Mouse (Mus musculus) mesoderm, embryonic 11.5 days (tissue): ENCODE results near the gene Kcnj9.

Experiments
- DNase-seq: peaks from one replicate; pipeline ENCODE4 v3.0.0-alpha.2; 2012; ENCODE audit warnings: low read depth, low spot score

The Kcnj9 gene

GRCm38 (mm10) chr1:172333512-172333911, 4.4 kb upstream of the Kcnj9 start:
- DNase-seq = no peak

- no peak for DNase-seq
Observed at GRCm38 (mm10) chr1:172332925-172333324, 3.8 kb upstream of the Kcnj9 start.

DNA sequence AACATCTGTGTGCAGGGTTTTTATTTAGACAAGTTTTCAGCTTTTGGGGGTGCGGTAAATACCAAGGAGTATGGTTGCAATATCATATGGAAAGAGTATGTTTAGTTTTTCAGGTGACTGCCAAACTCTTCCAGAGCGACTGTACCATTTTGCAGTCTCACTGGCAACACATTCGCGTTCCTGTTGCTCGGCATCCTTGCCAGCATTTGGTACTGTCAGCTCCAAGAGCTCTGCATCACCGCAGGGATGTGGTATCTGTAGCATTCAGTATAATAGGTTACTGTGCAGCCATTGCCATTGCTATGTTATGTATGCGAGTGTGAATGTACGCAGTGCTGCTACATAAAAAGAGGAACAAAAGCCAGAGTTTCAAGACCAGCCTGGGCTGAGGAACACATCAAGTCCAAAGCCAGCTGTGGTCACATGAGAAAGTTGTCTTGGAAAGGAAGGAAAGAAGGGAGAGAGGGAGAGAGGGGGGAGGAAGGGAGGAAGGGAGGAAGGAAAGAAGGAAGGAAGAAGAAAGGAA, 2.4 kb upstream of the Kcnj9 start:
- DNase-seq = no peak

- DNase-seq = no peak
Observed at GRCm38 (mm10) chr1:172329616-172330015, 498 bp upstream of the Kcnj9 start.

GRCm38 (mm10) chr1:172328461-172328860, 657 bp downstream of the Kcnj9 start:
- DNase-seq = no peak

- no peak for DNase-seq
Observed at GRCm38 (mm10) chr1:172328041-172328440, 1.1 kb downstream of the Kcnj9 start.

- DNase-seq = no peak
Observed at GRCm38 (mm10) chr1:172327206-172328001, 1.7 kb downstream of the Kcnj9 start.

DNA sequence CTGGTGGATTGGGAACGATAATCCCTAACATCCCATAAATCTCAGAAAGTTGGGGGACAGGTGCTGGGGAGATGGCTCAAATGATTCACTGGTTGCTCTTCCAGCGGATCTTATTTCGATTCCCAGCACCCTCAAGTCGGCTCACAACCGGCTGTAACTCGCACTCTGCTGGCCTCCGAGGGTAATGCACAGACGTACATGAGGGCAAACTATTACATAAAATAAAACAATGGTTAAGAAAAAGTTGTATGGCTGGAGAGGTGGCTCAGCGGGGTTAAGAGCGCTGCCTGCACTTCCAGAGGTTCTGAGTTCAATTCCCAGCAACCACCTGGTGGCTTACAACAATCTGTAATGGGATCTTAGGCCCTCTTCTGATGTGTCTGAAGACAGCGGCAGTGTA, 2.4 kb downstream of the Kcnj9 start:
- DNase-seq = no peak

DNA sequence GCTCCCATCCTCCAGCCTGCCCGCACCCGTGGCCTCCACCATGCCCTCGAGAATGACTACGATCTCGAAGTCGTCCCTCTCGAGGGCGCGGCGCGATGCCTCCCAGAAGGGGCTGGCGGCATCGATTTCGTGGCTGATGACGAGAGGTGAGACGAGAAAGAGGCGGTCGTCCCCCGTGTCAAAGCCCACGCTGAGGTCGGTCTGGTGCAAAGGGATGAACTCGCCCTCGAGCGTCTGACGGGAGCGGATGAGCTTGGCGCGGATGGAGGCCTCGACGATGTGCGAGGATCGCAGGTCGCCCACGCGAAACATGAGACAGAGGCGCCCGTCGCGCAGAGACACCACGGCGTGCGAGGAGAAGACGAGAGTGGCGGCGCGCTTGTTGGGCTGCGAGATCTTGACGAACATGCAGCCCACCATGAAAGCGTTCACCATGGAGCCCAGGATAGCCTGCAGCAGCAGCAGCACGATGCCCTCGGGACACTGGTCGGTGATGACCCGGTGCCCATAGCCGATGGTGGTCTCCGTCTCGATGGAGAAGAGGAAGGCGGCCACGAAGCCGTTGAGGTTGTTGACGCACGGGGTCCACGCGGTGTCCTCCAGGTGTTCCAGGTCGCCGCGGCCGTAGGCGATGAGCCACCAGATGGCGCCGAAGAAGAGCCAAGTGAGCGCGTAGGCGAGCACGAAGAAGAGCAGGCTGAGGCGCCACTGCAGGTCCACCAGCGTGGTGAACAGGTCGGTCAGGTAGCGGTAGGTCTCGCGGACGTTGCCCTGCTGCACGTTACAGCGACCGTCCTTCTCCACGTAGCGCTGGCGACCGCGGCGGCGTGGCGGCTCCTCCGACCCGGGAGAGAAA, 3.2 kb downstream of the Kcnj9 start:
- DNase-seq = peak; percentile 70

- peak; percentile 90 for DNase-seq
Observed at GRCm38 (mm10) chr1:172324725-172325124, 4.4 kb downstream of the Kcnj9 start.

DNA sequence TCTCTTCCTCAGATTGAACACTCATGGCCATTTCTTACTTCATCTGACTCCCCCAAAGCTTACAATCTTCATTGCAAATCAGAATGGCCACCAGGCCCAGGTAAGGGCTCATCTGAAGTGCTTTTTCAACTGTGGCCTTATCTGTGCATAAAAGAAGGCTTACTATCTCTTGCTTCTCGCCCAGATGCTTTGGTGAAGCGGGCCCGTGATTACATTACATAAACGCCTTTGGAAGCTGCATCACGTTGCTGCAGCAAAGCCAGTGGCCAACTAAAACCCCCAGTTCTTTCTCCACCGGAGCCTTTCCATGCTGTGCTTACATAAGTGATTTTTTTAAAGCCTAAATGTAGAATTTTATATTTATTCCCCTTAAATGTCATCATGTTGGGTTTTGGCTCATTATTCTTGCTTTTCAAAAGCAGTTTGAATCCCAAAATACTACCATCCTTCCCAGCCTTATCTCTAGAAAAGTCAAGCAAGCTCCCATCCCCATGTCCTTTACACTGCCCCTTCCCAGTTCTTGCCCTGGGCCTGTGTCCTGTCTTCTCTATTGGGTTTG, 5.2 kb downstream of the Kcnj9 start:
- no peak for DNase-seq

- DNase-seq = no peak
Observed at GRCm38 (mm10) chr1:172323298-172323697, 5.8 kb downstream of the Kcnj9 start.

GRCm38 (mm10) chr1:172322725-172323124, 6.4 kb downstream of the Kcnj9 start:
- DNase-seq = no peak

GRCm38 (mm10) chr1:172319921-172320411, 9.2 kb downstream of the Kcnj9 start:
- DNase-seq = peak; percentile 49

- no peak for DNase-seq
Observed at GRCm38 (mm10) chr1:172319346-172319745, 9.8 kb downstream of the Kcnj9 start.

DNA sequence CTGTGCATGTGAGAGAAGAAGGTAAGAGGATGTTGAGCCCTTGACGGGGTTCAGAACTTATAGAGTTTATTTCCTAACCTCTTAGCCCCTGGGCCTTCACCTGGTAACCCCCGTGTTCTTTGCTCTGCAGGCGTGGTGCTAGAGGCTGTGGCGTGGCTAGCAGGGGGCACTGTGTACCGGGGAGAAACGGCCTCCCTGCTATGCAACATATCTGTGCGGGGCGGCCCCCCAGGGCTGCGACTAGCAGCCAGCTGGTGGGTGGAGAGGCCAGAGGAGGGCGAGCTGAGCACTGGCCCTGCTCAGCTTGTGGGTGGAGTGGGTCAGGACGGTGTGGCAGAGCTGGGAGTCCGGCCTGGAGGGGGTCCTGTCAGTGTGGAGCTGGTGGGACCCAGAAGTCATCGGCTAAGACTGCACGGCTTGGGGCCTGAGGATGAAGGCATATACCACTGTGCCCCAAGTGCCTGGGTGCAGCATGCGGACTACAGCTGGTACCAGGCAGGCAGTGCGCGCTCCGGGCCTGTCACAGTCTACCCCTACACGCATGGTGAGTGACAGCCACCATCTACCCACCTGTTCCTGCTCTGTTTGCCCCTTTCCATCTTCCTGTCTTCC, 10.6 kb downstream of the Kcnj9 start:
- no peak for DNase-seq

DNA sequence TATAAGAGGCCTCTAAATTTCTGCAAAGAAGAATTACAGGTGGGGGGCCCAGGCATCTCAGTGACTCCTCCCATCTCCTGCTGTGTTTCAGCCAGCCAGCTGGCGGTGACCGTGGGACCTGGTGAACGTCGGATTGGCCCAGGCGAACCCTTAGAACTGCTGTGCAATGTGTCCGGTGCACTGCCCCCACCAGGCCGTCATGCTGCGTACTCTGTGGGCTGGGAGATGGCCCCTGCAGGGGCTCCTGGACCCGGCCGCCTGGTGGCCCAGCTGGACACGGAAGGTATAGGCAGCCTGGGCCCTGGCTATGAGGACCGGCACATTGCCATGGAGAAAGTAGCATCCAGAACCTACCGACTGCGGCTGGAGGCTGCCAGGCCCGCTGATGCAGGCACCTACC, 11.2 kb downstream of the Kcnj9 start:
- DNase-seq = no peak

GRCm38 (mm10) chr1:172317431-172317830, 11.7 kb downstream of the Kcnj9 start:
- DNase-seq = no peak

DNA sequence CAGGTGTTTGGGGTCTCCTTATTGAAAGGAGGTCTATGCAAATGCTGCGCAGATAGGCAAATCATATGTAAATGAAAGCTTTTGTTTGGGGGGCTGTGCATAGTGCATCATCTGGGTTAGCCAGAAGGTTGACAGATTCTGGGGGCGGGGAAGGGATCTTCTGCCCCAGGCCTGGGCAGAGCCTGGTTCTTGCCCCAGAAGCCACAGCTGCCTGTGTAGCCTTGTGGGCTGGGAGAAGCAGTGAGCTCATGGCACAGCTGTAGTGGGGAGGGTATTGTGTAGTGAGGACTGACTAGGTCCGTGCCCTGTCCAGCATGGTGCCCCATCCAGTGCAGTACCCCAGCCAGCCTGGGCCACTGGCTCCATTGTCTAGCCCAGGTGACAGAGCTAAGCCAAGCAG, 14.2 kb downstream of the Kcnj9 start:
- no peak for DNase-seq

- no peak for DNase-seq
Observed at GRCm38 (mm10) chr1:172313613-172314411, 15.3 kb downstream of the Kcnj9 start.
